Mouse (Mus musculus) small intestine, adult 2 months (tissue): ENCODE measurements around the gene Trim62. TPM values are rescaled to one million over a fixed set of nuclear protein-coding genes. Genes with fewer than 3 reads are reported as not detected.

Experiments
- H3K27ac ChIP-seq: fragments of 200-500 bp; 2 replicates; pipeline ENCODE4 v1.5.1; 2012; ENCODE audit warnings: low read depth, low read length, control low read depth, inconsistent platforms; ENCODE audit not compliant: insufficient read depth
- H3K27me3 ChIP-seq: fragments of 200-500 bp; 2 replicates; pipeline ENCODE4 v1.6.1; 2012; ENCODE audit warnings: mild to moderate bottlenecking, moderate library complexity, low read length, inconsistent platforms; ENCODE audit not compliant: control insufficient read depth, insufficient read depth
- H3K36me3 ChIP-seq: fragments of 200-500 bp; 2 replicates; pipeline ENCODE4 v1.6.1; 2012; ENCODE audit warnings: mild to moderate bottlenecking, low read length, control low read depth, inconsistent platforms; ENCODE audit not compliant: control insufficient read depth, insufficient read depth
- H3K4me1 ChIP-seq: fragments of 200-500 bp; 2 replicates; pipeline ENCODE4 v1.6.1; 2012; ENCODE audit warnings: low read length, inconsistent platforms, mixed read lengths; ENCODE audit not compliant: control insufficient read depth, insufficient read depth, insufficient read length
- H3K4me3 ChIP-seq: fragments of 200-500 bp; 2 replicates; pipeline ENCODE4 v1.5.1; 2012; ENCODE audit warnings: low read depth, mild to moderate bottlenecking, control low read depth, inconsistent platforms, low read length, moderate library complexity
- CTCF ChIP-seq: fragments of 200-500 bp; IDR thresholded peaks from 2 replicates; pipeline ENCODE4 v1.5.1; 2012; ENCODE audit warnings: low read depth, mild to moderate bottlenecking, control low read depth, inconsistent platforms, low read length, moderate library complexity, mixed read lengths; ENCODE audit not compliant: insufficient replicate concordance, insufficient read length; ENCODE audit errors: extremely low read depth
- POLR2A ChIP-seq: fragments of 200-500 bp; IDR thresholded peaks from 2 replicates; pipeline ENCODE4 v1.6.1; 2012; ENCODE audit warnings: low read depth, mild to moderate bottlenecking, control low read depth, inconsistent platforms, low read length, moderate library complexity
- WGBS: fragments of 180-500 bp; shearing (Covaris S2); methylation state at CpG from one replicate; pipeline ENCODE4 v1.1.7; 2018; 5-methylcytosine and 5-hydroxymethylcytosine counted together
- polyA plus RNA-seq: library from polyadenylated mRNA; depleted of rRNA; stranded (reverse); fragments of >200 nt; gene quantifications from 2 replicates; pipeline ENCODE4 v1.2.3, GENCODE M21; 2012

Gene Trim62
- polyA plus RNA-seq, 1 experiment = 7.7 TPM

DNA sequence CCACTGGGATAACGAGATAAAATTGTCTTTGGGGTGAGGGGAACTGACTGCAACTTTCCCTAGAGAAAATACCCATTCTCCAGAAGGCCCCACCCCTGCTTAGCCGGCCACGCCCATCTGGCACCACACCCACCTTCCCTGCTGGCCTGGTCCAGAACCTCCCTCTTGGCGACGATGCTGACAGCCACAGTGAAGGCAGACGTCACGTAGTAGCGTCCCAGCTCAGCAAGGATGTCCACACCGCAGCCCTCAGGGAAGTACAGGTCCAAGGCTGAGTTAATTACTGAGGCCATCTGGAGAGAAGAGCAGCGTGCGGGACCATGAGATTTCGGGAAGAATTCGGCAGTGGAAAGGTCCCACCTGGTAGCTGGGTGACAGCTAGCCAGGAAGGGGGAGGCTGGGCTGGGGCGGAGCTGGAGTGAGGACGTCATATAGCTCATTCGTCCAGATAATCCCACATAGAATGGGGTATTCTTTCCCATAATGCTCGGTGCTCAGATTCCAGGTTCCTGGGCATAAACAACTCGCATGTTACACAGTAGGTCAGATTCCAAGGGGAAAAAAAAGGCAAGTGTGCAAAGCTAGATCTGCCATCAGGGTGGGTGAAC is 64.0 kb downstream of the Trim62 start:
- no peaks in the 10 kb centered on the region for H3K36me3 ChIP-seq
- peak overlapping the region; percentile 7; the same call in 1 of the 2 replicates for H3K27ac ChIP-seq
- H3K4me3 ChIP-seq = peak overlapping the region; percentile 3; the same call in 1 of the 2 replicates
- no peaks in the 10 kb centered on the region for H3K27me3 ChIP-seq
- peaks cover 12% of the 10 kb centered on the region for H3K4me1 ChIP-seq
- TF ChIP-seq CTCF (no peak), POLR2A (no peak)
- WGBS = 21% methylated on average over 18 of the region's 18 CpGs

DNA sequence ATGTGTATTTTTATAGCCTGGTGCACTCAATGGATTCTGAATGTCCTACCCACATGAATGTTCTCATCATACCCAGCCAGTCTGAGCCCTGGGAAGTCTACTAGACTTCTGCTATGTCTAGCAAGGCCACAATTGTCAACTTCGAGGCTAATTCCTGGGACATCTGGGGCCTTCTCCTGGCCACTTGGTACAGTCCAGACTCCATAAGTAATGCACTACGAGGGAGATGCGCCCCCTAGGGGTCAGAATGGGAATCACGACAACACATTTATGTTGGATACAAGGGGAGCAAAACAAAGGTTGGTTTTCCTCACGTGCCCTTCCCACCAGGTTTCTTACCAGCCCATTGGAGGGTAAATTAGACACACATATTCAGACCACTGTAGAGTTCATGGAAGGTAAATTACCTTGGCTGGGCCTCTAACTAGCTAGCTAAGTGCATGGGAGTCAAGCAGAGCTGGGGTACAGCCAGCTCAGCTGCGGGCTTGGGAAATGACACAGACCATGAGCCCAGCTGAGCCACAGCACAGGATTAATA is 64.8 kb downstream of the Trim62 start:
- TF ChIP-seq CTCF (peak; percentile 62; the same call in 1 of the 2 replicates), POLR2A (no peak)
- no peak overlapping the region for H3K4me3 ChIP-seq
- WGBS = 30% methylated on average over 6 of the region's 6 CpGs
- no peaks in the 10 kb centered on the region for H3K27me3 ChIP-seq
- no peak overlapping the region for H3K27ac ChIP-seq
- H3K36me3 ChIP-seq = no peaks in the 10 kb centered on the region
- peaks cover 12% of the 10 kb centered on the region for H3K4me1 ChIP-seq

DNA sequence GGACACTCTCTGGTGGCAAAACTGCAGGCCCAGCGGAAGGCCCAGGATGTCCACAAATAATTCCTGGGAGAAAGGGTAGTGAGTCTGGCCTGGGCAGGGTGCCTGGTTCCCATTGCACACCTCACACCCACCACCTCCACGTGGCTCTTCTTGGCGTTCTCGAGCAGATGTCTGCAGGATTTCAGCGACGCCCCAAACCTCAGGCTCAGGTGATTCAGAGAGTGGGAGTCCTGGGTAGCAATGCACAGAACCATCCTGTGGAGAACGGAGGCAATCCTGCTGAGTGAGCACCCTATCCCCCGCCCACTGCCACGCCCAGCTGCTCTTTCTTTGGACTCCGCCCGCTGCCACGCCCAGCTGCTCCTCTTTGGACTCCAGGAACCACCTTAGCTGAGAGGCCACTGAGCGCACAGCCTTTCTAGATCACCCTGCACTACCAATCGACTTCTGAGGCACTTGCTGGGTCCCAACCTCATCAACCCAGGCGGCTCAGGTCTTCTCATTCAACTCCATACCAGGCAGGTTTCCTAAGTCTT is 66.2 kb downstream of the Trim62 start:
- WGBS = 25% methylated on average over 15 of the region's 15 CpGs
- Histone ChIP-seq H3K36me3 (no peaks in the 10 kb centered on the region), H3K4me3 (no peak overlapping the region), H3K27me3 (no peaks in the 10 kb centered on the region), H3K27ac (no peak overlapping the region), H3K4me1 (peaks cover 12% of the 10 kb centered on the region)
- TF ChIP-seq POLR2A (no peak), CTCF (no peak)

DNA sequence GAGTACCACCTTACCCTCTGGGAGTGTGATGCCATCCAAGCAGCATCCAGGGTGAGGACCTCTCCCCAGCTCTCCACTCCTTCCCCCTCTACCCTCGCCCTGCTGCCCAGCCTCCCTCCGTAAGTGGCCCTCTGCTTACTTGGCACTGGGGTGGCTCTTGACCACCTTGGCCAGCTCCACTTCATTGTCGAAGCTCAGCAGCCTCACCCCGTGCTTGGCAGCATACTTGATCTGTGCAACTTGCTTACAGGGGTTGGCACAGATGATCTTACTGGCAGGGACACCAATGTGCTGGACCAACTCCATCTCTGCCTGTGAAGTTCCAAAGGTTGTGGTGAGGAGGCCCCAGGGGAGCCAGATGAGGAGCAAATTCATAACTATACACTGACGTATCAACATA is 67.1 kb downstream of the Trim62 start:
- no peaks in the 10 kb centered on the region for H3K27me3 ChIP-seq
- 56% methylated on average over 5 of the region's 5 CpGs for WGBS
- H3K27ac ChIP-seq = no peak overlapping the region
- H3K4me1 ChIP-seq = peaks cover 12% of the 10 kb centered on the region
- no peaks in the 10 kb centered on the region for H3K36me3 ChIP-seq
- TF ChIP-seq POLR2A = no peak
- TF ChIP-seq CTCF = no peak
- H3K4me3 ChIP-seq = no peak overlapping the region

DNA sequence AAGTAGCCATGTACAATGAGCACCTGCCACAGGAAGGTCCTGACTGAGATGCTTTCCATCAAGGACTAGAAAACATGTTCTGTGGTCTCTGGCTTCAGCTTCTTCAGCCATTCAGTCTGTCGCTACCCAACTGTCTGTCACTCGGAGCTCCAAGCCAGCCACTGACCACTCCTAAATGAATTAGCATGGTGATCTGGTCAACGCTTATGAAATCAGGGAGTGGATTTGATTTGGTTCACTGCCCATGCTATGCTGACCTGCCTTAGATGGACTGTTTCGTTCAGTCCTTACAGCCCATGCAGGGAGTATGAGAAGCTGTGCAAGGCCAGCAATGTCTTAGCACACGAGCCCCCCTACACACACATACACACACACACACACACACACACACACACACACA is 70.5 kb downstream of the Trim62 start:
- WGBS = 86% methylated on average over 5 of the region's 5 CpGs
- Histone ChIP-seq H3K27me3 (no peaks in the 10 kb centered on the region), H3K4me3 (no peak overlapping the region), H3K4me1 (peaks cover 7% of the 10 kb centered on the region), H3K27ac (no peak overlapping the region), H3K36me3 (no peaks in the 10 kb centered on the region)
- no peak for TF ChIP-seq POLR2A
- no peak for TF ChIP-seq CTCF

DNA sequence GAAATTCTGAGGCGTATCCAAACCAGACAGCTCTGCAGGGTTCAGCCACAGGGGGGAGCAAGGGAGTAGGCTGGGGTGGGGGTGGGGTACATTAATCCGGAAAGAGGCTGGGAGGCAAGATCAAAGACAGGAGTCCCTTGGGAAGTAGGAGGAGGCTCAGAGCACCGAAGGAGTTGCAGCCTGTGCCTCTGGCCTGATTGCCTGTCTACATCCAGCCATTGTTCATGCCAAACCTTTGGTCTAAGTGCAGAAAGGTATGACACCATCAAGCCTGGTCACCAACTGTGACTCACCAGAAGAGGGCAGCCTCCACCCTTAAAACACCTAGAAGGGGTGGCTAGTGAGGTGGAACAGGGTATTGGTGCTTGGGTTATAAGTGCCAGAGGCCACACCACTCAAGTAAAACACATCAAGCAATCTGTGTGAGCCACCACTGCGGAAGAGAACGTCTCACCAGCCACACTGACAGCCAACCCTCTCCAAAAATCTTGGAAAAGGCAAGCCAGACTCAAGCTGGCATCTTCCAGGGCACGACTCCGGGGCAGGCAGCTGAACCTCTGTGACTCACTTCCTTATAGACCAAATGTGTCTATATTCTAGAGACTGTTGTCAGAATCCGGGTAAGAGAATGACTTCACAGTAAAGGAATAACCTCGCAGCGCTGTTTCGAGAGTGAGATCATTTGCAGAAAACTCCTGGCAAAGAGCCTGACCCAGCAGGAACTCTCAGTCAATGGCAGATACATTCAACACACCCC is 74.0 kb downstream of the Trim62 start:
- no peak overlapping the region for H3K27ac ChIP-seq
- H3K27me3 ChIP-seq = peaks cover 3% of the 10 kb centered on the region; the same call in 1 of the 2 replicates
- 37% methylated on average over 11 of the region's 11 CpGs for WGBS
- H3K4me1 ChIP-seq = peaks cover 3% of the 10 kb centered on the region
- TF ChIP-seq CTCF (peak; percentile 90; the same call in 1 of the 2 replicates), POLR2A (no peak)
- no peaks in the 10 kb centered on the region for H3K36me3 ChIP-seq
- no peak overlapping the region for H3K4me3 ChIP-seq

DNA sequence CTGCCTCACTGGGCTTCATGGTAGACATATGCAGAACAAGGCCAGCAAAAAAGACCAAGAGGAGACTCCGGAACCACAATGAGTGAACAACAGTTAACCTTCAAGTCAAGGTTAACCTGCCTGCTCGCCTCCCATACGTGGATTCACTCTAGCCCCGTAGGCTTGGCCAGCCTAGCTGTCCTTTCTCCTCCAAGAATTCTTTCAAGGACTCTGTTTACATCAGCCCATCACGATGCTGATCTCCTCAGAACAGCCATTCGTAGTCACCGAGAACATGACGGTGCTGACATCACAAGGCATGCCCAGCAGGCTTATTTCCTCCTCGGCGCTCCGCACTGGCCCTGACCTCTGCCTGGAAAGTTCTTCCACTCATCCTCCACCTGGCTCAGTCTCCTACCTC is 74.8 kb downstream of the Trim62 start:
- Histone ChIP-seq H3K36me3 (no peaks in the 10 kb centered on the region), H3K27me3 (peaks cover 3% of the 10 kb centered on the region; the same call in 1 of the 2 replicates), H3K4me3 (no peak overlapping the region), H3K27ac (no peak overlapping the region), H3K4me1 (peaks cover 3% of the 10 kb centered on the region)
- WGBS = 85% methylated on average over 11 of the region's 11 CpGs
- TF ChIP-seq POLR2A (no peak), CTCF (no peak)
